Mouse (Mus musculus): ENCODE data around the gene Hsd17b14.

The Hsd17b14 gene

GRCm38 (mm10) chr7:45598960-45599879 lies 44.5 kb downstream of the Hsd17b14 start:
- DNase-seq (ENCODE audit: low spot score in 2 of 2) = no peak

- no peak for DNase-seq (ENCODE audit: low spot score in 2 of 2)
Measured at GRCm38 (mm10) chr7:45605704-45606289, 51.1 kb downstream of the Hsd17b14 start.

DNA sequence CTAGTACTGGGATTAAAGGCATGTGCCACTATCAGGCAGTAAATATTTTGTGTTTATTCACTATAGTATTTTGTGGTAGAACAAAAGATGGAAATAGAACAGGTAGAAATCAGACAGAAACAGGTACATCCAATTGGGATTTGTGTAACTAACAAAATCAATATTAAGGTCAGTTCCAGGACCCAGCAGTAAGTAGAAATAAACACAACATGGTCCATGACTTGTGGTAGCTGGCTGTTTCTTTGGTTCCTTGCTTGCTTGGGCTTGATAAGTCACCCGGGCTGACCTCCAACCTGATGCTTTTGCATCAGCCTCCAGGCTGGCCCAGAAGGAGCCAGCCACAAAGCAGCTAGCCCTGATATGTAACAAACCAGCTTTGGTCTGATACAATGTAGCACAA lies 54.8 kb downstream of the Hsd17b14 start:
- DNase-seq (ENCODE audit: low spot score in 2 of 2) = no peak

DNA sequence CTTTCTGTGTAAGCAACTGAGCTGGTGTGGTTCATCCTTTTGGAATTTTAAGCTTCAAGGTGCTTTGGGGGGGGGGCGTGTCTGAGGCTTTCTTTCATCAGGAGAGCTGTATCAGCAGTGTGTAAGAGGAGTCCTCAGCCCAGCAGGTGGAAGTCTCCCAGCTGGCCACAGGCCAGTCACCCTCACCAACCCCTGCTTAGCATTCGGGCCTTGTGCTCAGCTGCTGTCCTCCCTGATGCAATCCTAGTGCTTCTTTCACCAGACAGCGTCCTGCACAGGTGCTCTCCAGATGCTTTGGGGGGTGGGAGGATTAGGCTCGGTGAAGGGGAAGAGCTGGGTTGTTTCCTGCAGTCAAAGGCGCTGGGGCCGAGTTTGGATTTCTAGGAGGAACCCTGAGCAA lies 61.6 kb downstream of the Hsd17b14 start:
- no peak for DNase-seq (ENCODE audit: low spot score in 2 of 2)

GRCm38 (mm10) chr7:45617042-45617695 lies 62.5 kb downstream of the Hsd17b14 start, which contains the start of gene Fut1:
Fut1 (plus strand) TSS chr7:45617289.
- DNase-seq (ENCODE audit: low spot score in 2 of 2) = no peak
